ENCODE assay signal across 15 mouse cellular contexts in the genomic region with DNA sequence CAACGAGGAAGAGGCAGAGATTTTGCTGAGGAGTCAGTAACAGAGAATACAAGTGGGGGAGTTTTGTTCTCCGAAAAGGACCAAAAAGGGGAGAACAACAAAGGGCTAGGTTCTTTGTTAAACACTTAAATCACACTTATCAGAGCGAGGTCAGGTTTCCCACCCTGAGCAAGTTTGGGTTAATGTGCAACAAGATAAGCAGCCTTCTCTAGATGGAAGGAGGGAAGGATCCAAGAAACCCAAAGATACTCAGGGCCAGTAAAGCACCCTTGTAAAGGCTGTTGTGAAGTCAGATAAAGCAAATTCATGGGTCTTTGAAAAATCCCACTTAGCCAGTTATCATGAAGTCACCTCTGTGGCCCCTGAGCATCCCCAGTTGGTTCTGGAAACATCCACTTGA.
"Had no signal": no experiment of that assay in that cellular context is flagged by ENCODE, and none has a peak within 500 bp of the region (broad histone marks: within the 10 kb centered on the region; RNA-seq: fewer than 3 reads in every experiment).

No protein-coding gene starts in this region.

- H3K4me3 ChIP-seq: liver, embryonic 15.5 days; midbrain, embryonic 10.5 days; midbrain, embryonic 13.5 days had no signal

- H3K27me3 ChIP-seq: liver, embryonic 15.5 days; midbrain, embryonic 13.5 days had no signal

- H3K4me1 ChIP-seq: midbrain, embryonic 10.5 days; midbrain, embryonic 13.5 days had no signal

- H3K4me2 ChIP-seq: liver, embryonic 15.5 days; midbrain, embryonic 13.5 days had no signal

- DNase-seq: kidney, adult 2 months; kidney, postnatal 14 days; kidney, postnatal 4 days; lung, adult 2 months; lung, postnatal 14 days; lung, postnatal 4 days; right cerebral cortex, postnatal 4 days; thymus, adult 2 months; thymus, postnatal 14 days; thymus, postnatal 4 days had no signal

- H3K36me3 ChIP-seq: midbrain, embryonic 13.5 days had no signal

- H3K27ac ChIP-seq: liver, embryonic 15.5 days; midbrain, embryonic 10.5 days; midbrain, embryonic 13.5 days; stomach, postnatal 0 days had no signal

- H3K9ac ChIP-seq: liver, embryonic 15.5 days; midbrain, embryonic 13.5 days had no signal

- H3K9me3 ChIP-seq: liver, embryonic 15.5 days; midbrain, embryonic 10.5 days; midbrain, embryonic 13.5 days had no signal

- ATAC-seq: intestine, postnatal 0 days; midbrain, embryonic 13.5 days had no signal
